Mouse (Mus musculus): ENCODE results near the gene Arhgef10l.

- TF ChIP-seq CTCF (IDR thresholded peaks at IDR 0.05; ENCODE audit: borderline replicate concordance, control insufficient read depth, extremely low read depth, insufficient read depth, low read length, poor library complexity) = no peak
- no peak for TF ChIP-seq POLR2A (IDR thresholded peaks at IDR 0.05; ENCODE audit: control insufficient read depth, extremely low read depth, insufficient read depth, low read length, poor library complexity)
Observed at GRCm38 (mm10) chr4:140680731-140681397, 15.1 kb upstream of the Arhgef10l start.

All from thymus, adult 2 months (tissue).